Mouse (Mus musculus) myocyte (in vitro differentiated cells): ENCODE results near the gene Gm20388.

Experiments
- E2F4 ChIP-seq: IDR thresholded peaks from one replicate; pipeline ENCODE4 v1.6.1; 2011; ENCODE audit warnings: mild to moderate bottlenecking, control low read depth, moderate library complexity; ENCODE audit not compliant: insufficient read depth
- MAX ChIP-seq: IDR thresholded peaks from one replicate; pipeline ENCODE4 v1.6.1; 2011; ENCODE audit warnings: low read depth, mild to moderate bottlenecking, control low read depth
- MYOD1 ChIP-seq, 3 experiments: IDR thresholded peaks; one replicate each; pipeline ENCODE4 v1.6.1; 2011; ENCODE audit warnings: control low read depth in 2 of 3, low read depth in 2 of 3, mild to moderate bottlenecking in 2 of 3, moderate library complexity in 1 of 3; ENCODE audit not compliant: insufficient read length in 2 of 3, control insufficient read depth in 1 of 3
- MYOG ChIP-seq, 3 experiments: IDR thresholded peaks; one replicate each; pipeline ENCODE4 v1.6.1; 2011; ENCODE audit warnings: control low read depth in 2 of 3, low read depth in 2 of 3, mild to moderate bottlenecking in 2 of 3; ENCODE audit not compliant: insufficient read length in 2 of 3, control insufficient read depth in 1 of 3, insufficient read depth in 1 of 3
- POLR2A ChIP-seq: IDR thresholded peaks from one replicate; pipeline ENCODE4 v1.6.1; 2011; ENCODE audit warnings: low read depth, mild to moderate bottlenecking, control low read depth, moderate library complexity; ENCODE audit not compliant: insufficient read length
- REST ChIP-seq: IDR thresholded peaks from one replicate; pipeline ENCODE4 v1.6.1; 2011; ENCODE audit warnings: mild to moderate bottlenecking, control low read depth, moderate library complexity; ENCODE audit not compliant: insufficient read depth, insufficient read length
- SRF ChIP-seq: IDR thresholded peaks from one replicate; pipeline ENCODE4 v1.6.1; 2011; ENCODE audit warnings: low read depth; ENCODE audit not compliant: control insufficient read depth, insufficient read length
- TCF12 ChIP-seq: IDR thresholded peaks from one replicate; pipeline ENCODE4 v1.6.1; 2011; ENCODE audit warnings: mild to moderate bottlenecking, control low read depth; ENCODE audit not compliant: poor library complexity, insufficient read depth, severe bottlenecking
- TCF3 ChIP-seq: IDR thresholded peaks from one replicate; pipeline ENCODE4 v1.6.1; 2011; ENCODE audit warnings: low read depth, control low read depth; ENCODE audit not compliant: insufficient read length
- USF1 ChIP-seq: IDR thresholded peaks from one replicate; pipeline ENCODE4 v1.6.1; 2011; ENCODE audit warnings: low read depth, mild to moderate bottlenecking, control low read depth, moderate library complexity

DNA sequence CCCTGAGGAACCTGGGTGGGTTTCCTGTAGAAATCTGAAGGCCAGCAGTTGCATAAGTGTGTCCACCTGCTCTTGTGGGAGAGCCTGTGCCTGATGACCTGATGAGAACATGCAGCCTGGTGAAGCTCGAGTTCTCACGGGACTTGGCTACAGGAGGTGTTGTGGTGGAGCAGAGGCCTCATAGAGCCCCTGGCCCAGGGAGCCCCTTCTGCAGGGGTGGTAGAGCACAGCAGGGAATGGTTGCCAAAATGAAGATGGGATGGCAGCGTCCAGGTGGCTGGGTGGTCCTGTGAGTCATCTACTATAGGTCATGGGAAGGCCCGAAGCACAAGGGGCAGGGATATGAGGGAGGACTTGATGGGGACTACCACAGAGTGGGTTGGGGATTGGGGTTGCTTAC is 3471.1 kb downstream of the Gm20388 start:
- TF ChIP-seq POLR2A (no peak), TCF3 (no peak), SRF (no peak), REST (no peak), E2F4 (no peak), USF1 (no peak), MAX (no peak), MYOG (IDR thresholded peaks at IDR 0.05; ENCODE audit: control insufficient read depth in 1 of 3, insufficient read depth in 1 of 3, insufficient read length in 2 of 3, low read depth in 2 of 3) (no peak), MYOD1 (IDR thresholded peaks at IDR 0.05; ENCODE audit: control insufficient read depth in 1 of 3, insufficient read length in 2 of 3, low read depth in 2 of 3) (no peak), TCF12 (no peak)
